Mouse (Mus musculus) brown adipose tissue, adult 24 weeks (tissue): ENCODE measurements around the gene Tmem251. TPM values are rescaled to one million over a fixed set of nuclear protein-coding genes. Genes with fewer than 3 reads are reported as not detected.

Experiments used
- H3K27ac ChIP-seq: fragments of 200-500 bp; replicated peaks from 2 replicates; pipeline ENCODE4 v1.5.1; 2012; ENCODE audit warnings: low read depth, mild to moderate bottlenecking, low read length
- H3K4me1 ChIP-seq: fragments of 200-500 bp; 2 replicates; pipeline ENCODE4 v1.6.1; 2012; ENCODE audit warnings: low read length, mixed read lengths; ENCODE audit not compliant: control insufficient read depth, insufficient read depth, insufficient read length
- H3K4me3 ChIP-seq: fragments of 200-500 bp; 2 replicates; pipeline ENCODE4 v1.5.1; 2012; ENCODE audit warnings: low read depth, mild to moderate bottlenecking, low read length, moderate library complexity; ENCODE audit not compliant: insufficient read depth
- polyA plus RNA-seq: library from polyadenylated mRNA; stranded (reverse); fragments of >200 nt; gene quantifications from 2 replicates; pipeline ENCODE4 v1.2.4, GENCODE M21; 2012; ENCODE audit not compliant: missing spikeins, insufficient read depth, insufficient read length

Tmem251 gene
- polyA plus RNA-seq, result 3.5 and 4.7 TPM in 2 replicates

- H3K4me1 ChIP-seq, result peaks cover 7% of the 10 kb centered on the region; the same call in 1 of the 2 replicates
- H3K4me3 ChIP-seq, result peak within 1 kb of the TSS; percentile 93
- peak within 1 kb of the TSS; percentile 85 for H3K27ac ChIP-seq
Measured at GRCm38 (mm10) chr12:102743589-102744574, at the start of gene Tmem251, which contains the start of gene Moap1. TSS of gene Tmem251 (plus strand) at chr12:102743762. TSS of gene Moap1 (minus strand) at chr12:102743661.

- Histone ChIP-seq H3K4me1 (peaks cover 63% of the 10 kb centered on the region), H3K4me3 (peak overlapping the region; percentile 24), H3K27ac (0 out of 2 replicates have a peak overlapping the region, but pooled peaks have one; percentile 44)
Measured at GRCm38 (mm10) chr12:102695369-102696239, 48.0 kb upstream of the Tmem251 start.

DNA sequence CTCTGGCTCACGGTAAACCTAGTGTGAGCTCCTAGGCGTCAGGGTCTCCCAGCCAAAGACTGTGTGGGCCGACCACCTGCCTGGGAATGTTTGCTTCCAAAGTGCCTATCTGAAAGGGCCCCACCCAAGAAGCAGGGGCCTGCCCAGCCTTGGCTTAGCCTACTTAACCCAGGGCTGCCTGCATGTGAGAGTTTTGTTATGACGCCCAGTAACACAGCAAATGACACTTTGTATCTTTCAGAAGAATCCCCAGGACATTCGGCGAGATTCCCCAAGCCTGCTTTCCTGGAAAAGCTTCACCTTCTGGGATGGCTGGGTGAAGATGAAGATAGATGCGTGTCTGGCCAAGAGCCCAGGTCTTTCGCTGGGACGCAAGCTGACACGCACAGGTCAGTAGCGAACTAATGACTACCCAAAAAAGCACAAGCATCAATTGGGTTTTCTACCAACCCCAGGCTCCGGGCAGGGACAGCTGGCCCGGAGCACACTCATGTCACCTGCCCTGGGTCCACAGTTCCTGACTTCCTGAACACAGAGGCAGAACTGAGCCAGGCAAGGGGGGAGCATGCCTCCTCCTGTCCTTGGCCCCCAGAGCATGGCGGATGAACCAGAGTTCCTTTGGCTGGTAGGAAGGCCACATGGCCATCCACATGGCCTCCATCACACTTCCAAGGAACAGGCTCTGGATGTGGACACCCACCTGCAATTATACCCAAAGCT, 46.8 kb upstream of the Tmem251 start:
- H3K27ac ChIP-seq, result no peak overlapping the region
- peaks cover 61% of the 10 kb centered on the region for H3K4me1 ChIP-seq
- no peak overlapping the region for H3K4me3 ChIP-seq

GRCm38 (mm10) chr12:102697381-102697780, 46.2 kb upstream of the Tmem251 start:
- Histone ChIP-seq H3K27ac (no peak overlapping the region), H3K4me1 (peaks cover 55% of the 10 kb centered on the region), H3K4me3 (no peak overlapping the region)

DNA sequence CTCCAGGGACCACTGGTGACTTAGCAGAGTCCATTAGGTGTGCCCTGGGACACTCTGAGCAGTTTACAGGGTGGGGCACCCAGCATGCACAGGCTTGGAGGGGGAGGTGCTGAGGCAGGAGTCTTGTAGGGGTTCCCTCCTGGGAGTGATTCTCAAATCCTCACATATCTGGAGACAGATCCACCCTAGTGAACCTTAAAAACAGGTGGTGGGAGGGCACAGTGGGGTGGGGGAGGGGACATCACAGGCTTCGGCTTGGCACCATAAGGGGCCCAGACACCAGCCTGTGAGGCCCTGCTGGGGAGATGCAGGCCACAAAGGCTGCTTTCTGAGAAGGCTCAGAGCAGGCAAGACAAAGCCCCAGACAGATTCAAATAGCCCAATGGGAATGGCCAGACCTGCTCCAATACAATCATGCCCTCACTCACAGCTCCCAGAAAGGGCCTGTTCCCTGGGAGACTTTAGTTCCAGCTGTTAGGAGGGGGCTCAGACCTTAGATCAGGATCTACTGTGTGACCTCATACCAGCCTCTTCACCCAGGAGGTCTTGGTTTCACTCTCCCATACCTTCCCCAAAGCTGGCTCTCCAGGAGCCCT, 45.4 kb upstream of the Tmem251 start:
- H3K4me3 ChIP-seq, result no peak overlapping the region
- peaks cover 49% of the 10 kb centered on the region for H3K4me1 ChIP-seq
- H3K27ac ChIP-seq, result no peak overlapping the region

DNA sequence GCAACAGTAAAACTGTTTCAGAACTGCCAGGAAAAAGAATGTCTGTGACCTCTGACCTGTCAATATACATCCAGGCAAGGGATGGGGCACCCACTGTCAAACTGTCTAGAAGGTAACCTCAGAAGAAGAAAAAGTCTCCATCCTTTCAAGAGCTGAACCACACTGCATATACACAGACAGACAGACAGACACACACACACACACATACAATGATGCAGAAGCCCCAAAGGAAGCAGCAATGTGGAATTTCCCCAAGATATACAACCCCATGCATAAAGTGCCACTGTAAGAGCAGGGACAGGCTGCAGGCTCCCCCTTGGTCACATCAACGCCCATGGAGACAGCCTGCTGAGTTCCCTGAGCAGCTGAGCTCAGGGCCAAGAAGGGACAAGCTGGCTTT, 44.4 kb upstream of the Tmem251 start:
- H3K4me1 ChIP-seq, result peaks cover 40% of the 10 kb centered on the region
- no peak overlapping the region for H3K27ac ChIP-seq

GRCm38 (mm10) chr12:102700453-102700852, 43.1 kb upstream of the Tmem251 start:
- H3K4me3 ChIP-seq, result no peak overlapping the region
- H3K27ac ChIP-seq, result no peak overlapping the region
- H3K4me1 ChIP-seq, result peaks cover 31% of the 10 kb centered on the region

More for the DNA sequence above, 44.4 kb upstream of the Tmem251 start:
- H3K4me3 ChIP-seq, result no peak overlapping the region

DNA sequence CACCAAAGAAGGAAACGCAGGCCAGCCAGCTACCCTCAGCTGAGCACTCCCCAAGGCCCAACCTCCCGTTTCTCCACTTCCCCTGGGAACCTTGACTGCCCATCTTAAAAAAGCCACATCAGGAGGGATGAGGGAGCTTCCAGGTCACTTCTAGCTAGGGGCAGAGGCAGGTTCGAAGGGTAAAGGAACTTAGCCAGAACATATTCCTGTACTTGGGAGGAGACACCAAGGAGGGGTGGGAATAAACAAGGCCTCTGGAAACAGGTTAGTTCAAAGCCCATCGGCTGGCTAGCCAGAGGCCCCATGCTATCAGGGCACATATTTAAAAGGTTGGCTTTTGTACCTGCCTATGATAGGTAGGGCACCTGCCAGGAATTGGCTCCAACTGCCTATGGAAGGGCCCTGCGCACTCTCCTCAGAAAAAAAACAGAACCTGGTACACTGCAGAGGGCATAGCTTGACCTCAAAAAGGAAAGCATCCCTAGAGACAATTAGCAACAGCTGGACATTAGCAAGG, 41.8 kb upstream of the Tmem251 start:
- peak overlapping the region; percentile 41 for H3K27ac ChIP-seq
- peak overlapping the region; percentile 98 for H3K4me3 ChIP-seq
- H3K4me1 ChIP-seq, result peaks cover 19% of the 10 kb centered on the region

DNA sequence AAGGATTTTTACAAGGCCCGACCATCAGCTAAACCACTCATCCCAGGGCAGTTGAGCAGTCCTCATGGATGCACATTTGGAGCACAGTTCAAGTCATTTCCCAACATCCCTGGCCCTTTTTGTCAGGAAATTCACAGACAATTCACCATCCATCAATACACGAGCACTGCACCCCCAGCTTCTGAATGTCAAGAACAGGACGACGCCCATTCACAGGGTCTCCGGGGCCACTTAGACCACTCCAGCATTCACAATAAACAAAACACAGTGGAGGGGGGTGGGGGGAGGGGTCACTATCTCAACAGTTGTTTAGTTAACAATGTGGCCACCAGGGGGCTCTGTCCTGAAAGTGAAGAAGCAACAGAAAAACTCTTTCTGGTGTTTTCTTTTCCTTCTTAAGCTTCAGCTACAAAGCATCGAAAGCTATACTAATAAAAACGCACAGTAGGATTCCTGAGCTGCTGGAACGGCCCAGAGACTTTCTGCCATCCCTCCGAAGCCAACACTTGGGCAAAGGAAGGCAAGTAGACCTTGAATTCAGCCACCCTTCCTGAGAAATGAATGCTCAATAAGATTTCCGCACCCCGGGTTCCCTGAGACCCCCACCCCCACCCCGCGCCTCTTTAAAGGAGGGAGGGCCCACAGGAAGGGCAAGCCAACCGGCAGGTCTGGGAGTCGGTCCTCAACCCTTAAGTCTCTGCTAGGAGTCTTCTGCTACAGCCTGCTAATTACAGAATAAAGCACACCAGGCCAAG, 41.0 kb upstream of the Tmem251 start:
- peak overlapping the region; percentile 75 for H3K27ac ChIP-seq
- peaks cover 11% of the 10 kb centered on the region for H3K4me1 ChIP-seq
- peak overlapping the region; percentile 98 for H3K4me3 ChIP-seq

- H3K4me3 ChIP-seq, result peak overlapping the region; percentile 98
- H3K4me1 ChIP-seq, result peaks cover 10% of the 10 kb centered on the region
- peak overlapping the region; percentile 75 for H3K27ac ChIP-seq
Measured at GRCm38 (mm10) chr12:102703111-102703412, 40.5 kb upstream of the Tmem251 start.

DNA sequence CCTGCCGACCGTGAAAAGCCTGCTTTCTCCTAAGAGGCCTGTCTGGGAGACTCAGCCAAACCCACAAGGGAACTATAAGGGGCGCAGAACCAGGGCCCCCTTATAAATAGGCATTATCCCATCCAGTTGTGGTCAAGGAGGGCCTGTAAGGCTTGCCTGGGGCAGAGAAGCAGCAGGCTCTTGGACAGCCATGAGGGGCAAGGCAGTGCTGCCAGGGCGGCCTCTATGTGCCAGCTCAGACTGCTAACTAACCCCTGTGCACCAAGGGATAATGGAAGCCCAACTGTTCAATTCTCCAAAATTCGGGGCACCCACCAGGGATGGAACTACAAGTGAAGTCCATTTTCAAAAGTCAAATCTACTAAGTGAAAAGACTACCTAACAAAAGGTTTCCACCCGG, 40.1 kb upstream of the Tmem251 start:
- Histone ChIP-seq H3K4me1 (peaks cover 10% of the 10 kb centered on the region), H3K27ac (peak overlapping the region; percentile 75), H3K4me3 (peak overlapping the region; percentile 98)

DNA sequence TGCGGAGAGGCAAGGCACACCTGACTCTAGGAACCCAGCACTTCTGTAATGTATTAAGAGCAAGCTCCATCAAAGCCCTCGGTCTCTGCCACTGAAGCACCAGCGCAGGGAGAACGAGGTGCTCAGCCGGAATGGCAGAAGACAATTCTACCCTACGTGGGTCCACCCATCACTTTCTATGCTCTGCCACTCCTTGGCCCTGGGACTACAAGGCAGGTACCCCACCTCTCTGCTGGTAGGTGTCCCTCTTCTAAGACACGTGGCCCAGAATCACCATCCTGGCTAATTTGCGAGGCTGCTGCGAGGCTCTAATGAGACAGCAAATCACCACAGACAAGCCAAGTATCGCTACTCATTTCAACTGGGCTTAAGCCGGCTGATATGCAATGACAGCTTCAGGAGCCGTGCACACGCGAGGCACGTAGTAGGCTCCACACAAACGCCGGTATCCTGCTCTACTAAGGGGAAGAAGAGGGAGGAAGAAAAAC, 39.6 kb upstream of the Tmem251 start:
- H3K27ac ChIP-seq, result peak overlapping the region; percentile 75
- peaks cover 8% of the 10 kb centered on the region for H3K4me1 ChIP-seq

GRCm38 (mm10) chr12:102704457-102705198, 38.9 kb upstream of the Tmem251 start, which contains the start of gene Itpk1:
TSS of gene Itpk1 (minus strand) at chr12:102704930.
- H3K4me3 ChIP-seq, result peak within 1 kb of the TSS; percentile 98
- peaks cover 4% of the 10 kb centered on the region for H3K4me1 ChIP-seq
- H3K27ac ChIP-seq, result peak within 1 kb of the TSS; percentile 75

More for the DNA sequence above, 39.6 kb upstream of the Tmem251 start:
- H3K4me3 ChIP-seq, result peak overlapping the region; percentile 98
